Mouse (Mus musculus) spleen, adult 2 months (tissue): ENCODE results near the gene Gmnc. TPM values are rescaled to one million over a fixed set of nuclear protein-coding genes. Genes with fewer than 3 reads are reported as not detected.

ENCODE experiments used
- DNase-seq, 2 experiments: peaks; one replicate each; pipeline versions ENCODE4 v3.0.0 to v3.0.0-alpha.2; 2012 to 2021; ENCODE audit warnings: low spot score in 2 of 2, low read depth in 1 of 2
- H3K27ac ChIP-seq: fragments of 200-500 bp; 2 replicates; pipeline ENCODE4 v1.5.1; 2012; ENCODE audit warnings: low read length, inconsistent platforms; ENCODE audit not compliant: insufficient read depth
- H3K27me3 ChIP-seq: fragments of 200-500 bp; 2 replicates; pipeline ENCODE4 v1.6.1; 2012; ENCODE audit warnings: mild to moderate bottlenecking, moderate library complexity, low read length, inconsistent platforms; ENCODE audit not compliant: control insufficient read depth, insufficient read depth
- H3K36me3 ChIP-seq: fragments of 200-500 bp; 2 replicates; pipeline ENCODE4 v1.6.1; 2012; ENCODE audit warnings: mild to moderate bottlenecking, low read length, inconsistent platforms; ENCODE audit not compliant: control insufficient read depth, insufficient read depth
- H3K4me1 ChIP-seq: fragments of 200-500 bp; 2 replicates; pipeline ENCODE4 v1.6.1; 2011; ENCODE audit warnings: inconsistent platforms; ENCODE audit not compliant: control insufficient read depth, insufficient read depth, insufficient read length
- H3K4me3 ChIP-seq: fragments of 200-500 bp; 2 replicates; pipeline ENCODE4 v1.5.1; 2011; ENCODE audit warnings: mild to moderate bottlenecking, inconsistent platforms; ENCODE audit not compliant: insufficient read depth, insufficient read length; ENCODE audit errors: extremely low read depth
- CTCF ChIP-seq: fragments of 200-500 bp; IDR thresholded peaks from 2 replicates; pipeline ENCODE4 v1.5.1; 2011; ENCODE audit warnings: mild to moderate bottlenecking, inconsistent platforms; ENCODE audit not compliant: insufficient read depth, insufficient read length, insufficient replicate concordance; ENCODE audit errors: extremely low read depth
- POLR2A ChIP-seq: fragments of 200-500 bp; IDR thresholded peaks from 2 replicates; pipeline ENCODE4 v1.6.1; 2011; ENCODE audit warnings: low read depth, low read length, inconsistent platforms
- WGBS: fragments of 180-500 bp; shearing (Covaris S2); methylation state at CpG from one replicate; pipeline ENCODE4 v1.1.7; 2018; 5-methylcytosine and 5-hydroxymethylcytosine counted together
- polyA plus RNA-seq: library from polyadenylated mRNA; depleted of rRNA; stranded (reverse); fragments of >200 nt; gene quantifications from 2 replicates; pipeline ENCODE4 v1.2.3, GENCODE M21; 2012

Gmnc gene
- polyA plus RNA-seq, 1 experiment: not detected

DNA sequence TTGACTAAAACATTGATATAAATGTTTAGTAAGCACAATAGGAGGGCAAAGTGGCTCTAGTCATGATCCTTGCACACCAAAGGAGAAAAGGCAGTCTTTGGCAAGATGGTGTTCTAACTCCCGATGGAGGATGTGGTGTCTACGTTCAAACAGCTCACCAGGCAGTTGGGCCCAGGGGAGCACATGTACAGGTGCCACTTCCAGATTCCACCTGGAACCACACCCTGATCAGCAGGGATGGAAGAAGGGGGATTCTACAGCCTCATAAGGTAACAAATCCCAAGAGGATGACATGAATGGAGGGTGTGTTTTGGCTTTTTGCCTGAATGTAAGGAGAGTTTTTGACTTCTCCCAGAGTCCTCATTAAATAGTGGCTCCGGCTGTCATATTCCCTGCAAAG is 39.9 kb downstream of the Gmnc start:
- H3K4me3 ChIP-seq: no peak overlapping the region
- TF ChIP-seq CTCF (no peak), POLR2A (no peak)
- no peaks in the 10 kb centered on the region for H3K4me1 ChIP-seq
- 79% methylated on average over 3 of the region's 3 CpGs for WGBS
- no peak for DNase-seq
- no peaks in the 10 kb centered on the region for H3K27me3 ChIP-seq
- H3K36me3 ChIP-seq: no peaks in the 10 kb centered on the region
- H3K27ac ChIP-seq: no peak overlapping the region

DNA sequence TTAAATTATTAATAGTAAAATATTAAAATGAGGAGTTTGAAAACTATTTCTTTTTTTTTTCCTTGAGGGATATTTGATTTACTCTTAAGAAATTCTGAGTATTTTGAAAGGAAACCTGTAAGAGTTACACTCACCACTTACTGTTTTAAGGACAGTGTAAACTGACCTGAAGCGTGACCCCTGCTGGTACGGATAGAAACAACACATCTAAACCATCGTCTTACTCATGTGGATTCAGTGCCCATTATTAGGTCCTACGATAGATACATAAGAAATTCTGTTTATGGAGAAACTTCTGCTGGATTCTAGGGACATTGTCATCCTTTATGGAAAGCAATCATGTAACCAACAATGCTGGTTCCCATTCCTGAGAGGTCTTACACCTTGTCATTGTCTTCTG is 41.2 kb downstream of the Gmnc start:
- Histone ChIP-seq H3K27ac (no peak overlapping the region), H3K36me3 (no peaks in the 10 kb centered on the region), H3K4me1 (no peaks in the 10 kb centered on the region), H3K4me3 (no peak overlapping the region), H3K27me3 (no peaks in the 10 kb centered on the region)
- DNase-seq: no peak
- WGBS: 47% methylated on average over 4 of the region's 4 CpGs
- no peak for TF ChIP-seq CTCF
- TF ChIP-seq POLR2A: no peak

DNA sequence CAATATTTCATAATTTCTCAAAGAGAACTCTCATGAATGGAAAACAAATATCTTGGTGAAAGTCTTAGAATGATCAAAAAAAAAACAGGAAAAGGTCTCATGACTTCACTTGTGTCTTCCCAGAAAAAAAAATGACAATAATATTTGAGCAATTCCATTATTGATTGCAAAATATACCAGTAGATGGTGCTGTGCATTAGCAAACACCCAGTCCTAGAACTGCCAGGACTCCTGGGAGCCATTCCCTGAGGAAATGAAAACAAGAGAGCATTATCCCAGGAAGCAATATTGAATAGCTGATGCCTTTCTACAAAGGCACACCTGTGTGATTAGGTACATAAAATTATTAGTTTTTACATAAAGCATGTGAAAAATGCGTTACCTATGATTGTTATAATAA is 87.5 kb downstream of the Gmnc start:
- Histone ChIP-seq H3K4me1 (no peaks in the 10 kb centered on the region), H3K27ac (no peak overlapping the region), H3K4me3 (no peak overlapping the region), H3K36me3 (no peaks in the 10 kb centered on the region), H3K27me3 (no peaks in the 10 kb centered on the region)
- WGBS: 78% methylated on average over 1 of the region's 1 CpGs
- no peak for DNase-seq
- no peak for TF ChIP-seq POLR2A
- no peak for TF ChIP-seq CTCF

DNA sequence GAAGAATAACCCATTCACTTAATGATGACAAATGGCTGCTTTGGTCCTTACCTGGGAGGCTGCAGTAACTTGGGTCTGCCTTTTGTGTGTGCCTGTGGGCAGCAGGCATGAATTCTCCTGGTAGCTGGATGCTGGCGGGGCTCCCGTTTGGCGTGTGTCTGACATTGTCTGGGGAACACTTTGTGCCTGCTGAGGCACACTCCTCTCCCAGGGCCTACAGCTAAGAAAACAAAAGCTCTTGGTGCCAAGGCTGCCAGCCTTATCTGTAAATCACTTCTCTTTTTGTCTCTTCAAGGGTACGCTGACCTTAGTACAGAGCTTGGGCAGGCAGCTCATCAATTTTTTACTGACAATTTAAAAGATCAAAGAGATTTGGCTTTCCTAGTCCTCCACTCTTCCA is 90.0 kb downstream of the Gmnc start:
- no peak for DNase-seq
- WGBS: 59% methylated on average over 4 of the region's 4 CpGs

DNA sequence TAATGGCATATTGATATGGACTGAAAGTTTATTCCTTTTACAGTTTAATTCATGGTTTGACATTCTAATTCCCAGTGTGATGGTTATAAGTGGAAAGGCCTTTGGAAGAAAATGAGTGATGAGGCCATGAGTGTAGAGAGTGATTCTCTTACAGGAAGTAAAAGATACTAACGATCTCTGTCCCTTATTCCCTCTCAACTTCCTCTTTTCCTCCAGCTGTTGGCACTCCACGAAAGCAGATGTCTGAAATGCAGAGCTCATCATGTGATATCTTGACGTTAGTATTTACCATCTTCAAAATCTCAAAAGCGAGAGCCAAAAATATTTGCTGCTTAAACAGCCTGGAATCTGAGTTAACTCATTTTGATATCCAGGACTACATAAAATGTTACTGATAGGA is 105.1 kb downstream of the Gmnc start:
- Histone ChIP-seq H3K36me3 (no peaks in the 10 kb centered on the region), H3K27ac (no peak overlapping the region), H3K27me3 (no peaks in the 10 kb centered on the region), H3K4me1 (no peaks in the 10 kb centered on the region), H3K4me3 (no peak overlapping the region)
- DNase-seq: no peak
- 32% methylated on average over 4 of the region's 4 CpGs for WGBS
- TF ChIP-seq CTCF (no peak), POLR2A (no peak)

More for the DNA sequence above, 90.0 kb downstream of the Gmnc start:
- Histone ChIP-seq H3K27me3 (no peaks in the 10 kb centered on the region), H3K27ac (no peak overlapping the region), H3K4me3 (no peak overlapping the region), H3K36me3 (no peaks in the 10 kb centered on the region), H3K4me1 (no peaks in the 10 kb centered on the region)
- no peak for TF ChIP-seq CTCF
- no peak for TF ChIP-seq POLR2A

DNA sequence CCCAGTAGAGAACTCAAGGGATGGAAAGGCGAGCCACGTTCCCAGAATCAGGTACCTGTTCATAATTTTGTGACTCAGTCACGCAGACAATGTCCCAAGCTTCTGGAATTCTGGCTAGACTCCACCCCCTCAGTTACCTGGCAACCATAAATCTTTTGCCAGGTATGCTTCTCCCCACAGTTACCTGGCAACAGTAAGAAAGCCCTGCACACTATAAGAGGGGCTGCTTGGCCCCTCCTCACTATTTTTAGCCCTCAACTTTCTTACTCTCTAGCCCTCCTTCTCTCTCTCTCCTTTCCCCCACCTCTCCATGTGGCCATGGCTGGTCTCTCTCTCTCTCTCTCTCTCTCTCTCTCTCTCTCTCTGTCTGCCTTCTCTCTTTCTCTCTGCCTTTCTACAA is 114.6 kb downstream of the Gmnc start:
- H3K27me3 ChIP-seq: no peaks in the 10 kb centered on the region
- no peak overlapping the region for H3K27ac ChIP-seq
- no peak for TF ChIP-seq CTCF
- no peak for TF ChIP-seq POLR2A
- no peak overlapping the region for H3K4me3 ChIP-seq
- DNase-seq: no peak
- no peaks in the 10 kb centered on the region for H3K36me3 ChIP-seq
- WGBS: 72% methylated on average over 3 of the region's 3 CpGs
- H3K4me1 ChIP-seq: no peaks in the 10 kb centered on the region
